Mouse (Mus musculus) megakaryocyte, adult 5-6 weeks (primary cell): ENCODE results near the gene Cep135. TPM values are rescaled to one million over a fixed set of nuclear protein-coding genes. Genes with fewer than 3 reads are reported as not detected.

Experiments
- ATAC-seq: 2 replicates; pipeline ENCODE4 v1.8.0; 2016; ENCODE audit warnings: mild to moderate bottlenecking, inconsistent platforms; ENCODE audit not compliant: poor library complexity, severe bottlenecking
- total RNA-seq, 2 experiments: library from RNA; stranded (forward) in 1 of 2; stranded (reverse) in 1 of 2; fragments of 153-499, 151-499 nt in 1 of 2; fragments of 221-1000, 200-1000 nt in 1 of 2; gene quantifications; 2 replicates each; pipeline versions ENCODE4 v1.2.3 to v1.2.4; 2015 to 2017

Cep135 gene
- total RNA-seq, 2 experiments from 2014 or later: 11.0 to 17.6 TPM

DNA sequence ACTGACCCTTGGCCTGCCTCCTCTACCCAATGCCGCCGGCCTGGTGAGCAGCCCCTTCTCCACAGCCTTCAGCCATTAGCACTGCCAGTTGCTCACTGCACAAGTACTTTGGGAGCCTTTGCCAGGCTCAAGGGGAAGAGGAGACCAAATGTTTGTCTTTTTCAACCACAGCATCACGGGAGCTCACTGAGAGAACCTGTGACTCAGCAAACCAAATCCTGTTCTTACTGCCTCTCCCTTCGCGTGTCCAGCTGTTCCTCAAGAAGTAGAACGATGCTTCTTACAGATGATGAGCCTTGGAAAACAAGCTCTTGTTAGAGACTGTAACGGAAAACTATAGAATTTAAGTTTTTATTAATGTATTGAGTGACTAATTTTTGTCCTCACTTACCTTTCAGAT lies 55.7 kb downstream of the Cep135 start:
- no peak for ATAC-seq

GRCm38 (mm10) chr5:76645091-76645868 lies 56.8 kb downstream of the Cep135 start:
- no peak for ATAC-seq

DNA sequence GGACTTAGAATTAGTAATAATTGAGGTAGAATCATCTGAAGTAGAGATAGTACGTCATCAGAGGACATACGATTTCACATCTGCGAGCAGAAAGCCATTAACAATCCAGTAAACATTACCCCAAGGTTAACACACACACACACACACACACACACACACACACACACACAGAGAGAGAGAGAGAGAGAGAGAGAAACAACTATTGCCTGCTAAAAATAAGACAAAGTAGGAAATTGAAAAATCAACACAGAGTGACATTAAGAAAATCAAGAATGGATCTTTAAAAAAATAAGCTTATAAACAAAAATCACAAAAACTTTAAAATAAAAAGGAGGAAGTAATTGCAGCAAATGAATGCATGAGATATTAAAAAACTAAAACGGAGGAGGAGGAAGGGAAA lies 61.4 kb downstream of the Cep135 start:
- no peak for ATAC-seq

- no peak for ATAC-seq
These were observed 62.7 kb downstream of the Cep135 start for GRCm38 (mm10) chr5:76651151-76651725.

- no peak for ATAC-seq
These were observed 67.7 kb downstream of the Cep135 start, which contains the start of gene C530008M17Rik for GRCm38 (mm10) chr5:76656212-76656611. Gene C530008M17Rik, plus strand, starts transcription at chr5:76656512.

GRCm38 (mm10) chr5:76657245-76658083 lies 69.0 kb downstream of the Cep135 start:
- ATAC-seq: peak; percentile 52

DNA sequence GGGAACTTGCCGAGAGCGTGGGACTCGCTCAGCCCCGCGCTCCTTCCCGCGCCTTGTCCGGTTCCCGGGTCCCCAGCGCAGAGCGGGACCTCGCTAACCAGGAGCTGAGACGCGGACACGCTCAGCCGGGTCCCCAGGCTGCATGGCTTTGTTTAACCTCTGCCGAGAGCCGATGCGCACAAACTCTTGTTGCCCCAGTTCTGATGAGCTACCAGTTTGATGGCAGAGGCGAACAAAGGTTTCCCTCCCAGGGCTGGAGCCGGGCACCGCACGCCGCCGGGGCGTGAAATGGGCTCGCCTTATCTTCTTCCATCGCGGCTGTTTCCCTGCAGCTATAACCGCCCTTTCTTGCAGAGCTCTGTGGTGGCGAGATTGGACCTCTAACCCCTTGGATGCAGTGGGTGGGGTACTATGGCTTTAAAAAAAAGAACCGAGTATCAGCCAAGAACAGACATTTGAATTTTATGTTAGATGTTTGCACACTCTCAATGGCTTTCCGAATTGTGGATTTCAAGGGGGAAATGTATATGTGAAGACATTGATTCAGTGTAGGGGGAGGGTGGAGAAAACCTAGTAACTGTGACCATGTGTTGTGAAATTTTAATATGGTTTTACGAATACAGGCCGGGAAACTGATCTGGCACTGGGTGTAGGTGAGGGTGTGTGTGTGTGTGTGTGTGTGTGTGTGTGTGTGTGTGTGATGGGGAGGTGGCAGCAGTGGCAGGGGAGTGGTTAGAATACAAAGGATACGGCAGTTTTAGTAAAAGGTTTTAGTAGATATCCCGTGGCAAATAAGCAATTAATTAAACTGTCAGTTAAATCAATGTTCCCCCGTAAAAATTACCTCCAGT lies 69.8 kb downstream of the Cep135 start:
- ATAC-seq: peak; percentile 60

- ATAC-seq: no peak
These were observed 71.6 kb downstream of the Cep135 start for GRCm38 (mm10) chr5:76659958-76660635.

DNA sequence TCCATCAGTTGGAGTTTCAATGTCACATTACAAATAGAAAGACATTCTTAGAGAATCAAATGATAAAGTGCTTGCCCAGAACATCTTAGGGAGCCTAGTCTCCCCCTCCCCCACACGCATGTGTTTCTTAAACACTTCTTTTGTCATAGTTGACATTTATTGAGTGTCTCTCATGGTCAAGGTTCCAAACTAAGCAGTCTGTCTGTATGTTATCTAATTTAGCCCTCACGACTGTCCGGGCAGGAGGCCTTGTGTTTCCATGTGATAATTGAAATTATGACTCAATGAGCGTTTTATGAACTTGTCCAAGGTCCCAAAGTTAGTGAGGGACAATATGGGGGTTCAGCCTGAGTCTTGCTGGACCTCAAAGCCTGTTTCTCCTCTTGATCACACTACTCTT lies 72.8 kb downstream of the Cep135 start:
- no peak for ATAC-seq

GRCm38 (mm10) chr5:76664936-76665335 lies 76.4 kb downstream of the Cep135 start:
- no peak for ATAC-seq

DNA sequence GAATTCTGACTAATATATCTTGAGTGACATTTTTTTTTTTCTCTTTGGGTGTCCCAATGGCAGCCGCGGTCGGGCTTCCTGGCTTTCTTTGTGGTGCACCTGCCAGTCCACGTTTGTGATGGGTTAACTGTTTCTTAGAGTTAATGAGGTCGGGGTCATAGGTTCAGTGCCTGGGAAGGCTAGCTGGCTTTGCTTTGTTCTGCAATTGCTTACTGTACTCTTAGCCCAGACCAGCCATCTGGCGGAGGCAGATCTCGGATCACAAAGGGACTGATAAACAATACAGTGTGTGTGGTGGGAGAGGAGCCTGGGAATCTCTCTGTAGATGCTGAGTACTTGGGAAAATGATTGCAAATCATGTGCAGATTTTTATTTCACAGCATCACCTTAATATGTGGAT lies 76.9 kb downstream of the Cep135 start:
- no peak for ATAC-seq

- ATAC-seq: no peak
These were observed 77.7 kb downstream of the Cep135 start for GRCm38 (mm10) chr5:76666026-76666756.

- no peak for ATAC-seq
These were observed 79.6 kb downstream of the Cep135 start for GRCm38 (mm10) chr5:76668118-76668517.

DNA sequence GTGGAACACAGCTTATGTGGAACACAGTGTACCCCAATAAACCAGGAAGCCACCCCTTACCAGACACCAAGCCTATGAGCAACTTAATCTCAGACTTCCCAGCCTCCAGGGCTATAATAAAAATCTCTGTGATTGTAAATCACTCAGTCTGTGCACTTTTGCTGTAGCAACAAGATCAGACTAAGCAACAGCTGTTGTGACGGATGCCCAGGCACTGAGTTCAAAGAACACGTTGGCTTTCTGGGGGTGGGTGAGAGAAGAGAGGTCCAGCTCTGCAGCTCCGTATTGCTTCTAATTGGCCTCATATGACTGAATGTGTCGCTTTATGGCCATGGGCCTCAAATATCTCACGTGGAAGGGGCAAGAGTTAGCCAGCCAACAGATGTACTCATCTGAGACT lies 80.0 kb downstream of the Cep135 start:
- no peak for ATAC-seq

- no peak for ATAC-seq
These were observed 81.7 kb downstream of the Cep135 start for GRCm38 (mm10) chr5:76670183-76670582.

- ATAC-seq: no peak
These were observed 85.6 kb downstream of the Cep135 start for GRCm38 (mm10) chr5:76674022-76674653.

DNA sequence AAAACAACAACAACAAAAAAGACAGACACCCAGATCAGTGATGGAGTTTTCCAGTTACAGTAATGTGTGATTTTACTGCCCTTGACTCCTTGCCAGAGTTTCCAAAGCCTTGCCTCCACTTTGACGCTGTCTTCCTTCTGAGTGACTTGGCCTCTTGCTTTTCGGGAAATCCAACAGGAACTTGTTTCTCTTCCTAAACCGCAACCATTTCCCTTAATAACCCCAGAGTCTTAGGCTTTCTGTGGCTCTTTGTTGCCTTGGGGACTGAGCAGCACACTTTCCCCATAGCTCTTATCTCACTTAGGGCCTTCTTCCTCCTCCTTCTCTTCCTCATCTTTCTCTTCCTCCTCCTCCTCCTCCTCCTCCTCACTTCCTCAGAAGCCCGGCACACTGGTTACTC lies 86.9 kb downstream of the Cep135 start:
- ATAC-seq: 0 out of 2 replicates have a peak, but pooled peaks have one; percentile 15

- ATAC-seq: no peak
These were observed 92.5 kb downstream of the Cep135 start for GRCm38 (mm10) chr5:76680959-76681358.
